Mouse (Mus musculus): ENCODE results near the gene Cradd. TPM values are rescaled to one million over a fixed set of nuclear protein-coding genes. Genes with fewer than 3 reads are reported as not detected.

The Cradd gene
- polyA plus RNA-seq, 1 experiment from 2014 or later = 10.2 TPM

DNA sequence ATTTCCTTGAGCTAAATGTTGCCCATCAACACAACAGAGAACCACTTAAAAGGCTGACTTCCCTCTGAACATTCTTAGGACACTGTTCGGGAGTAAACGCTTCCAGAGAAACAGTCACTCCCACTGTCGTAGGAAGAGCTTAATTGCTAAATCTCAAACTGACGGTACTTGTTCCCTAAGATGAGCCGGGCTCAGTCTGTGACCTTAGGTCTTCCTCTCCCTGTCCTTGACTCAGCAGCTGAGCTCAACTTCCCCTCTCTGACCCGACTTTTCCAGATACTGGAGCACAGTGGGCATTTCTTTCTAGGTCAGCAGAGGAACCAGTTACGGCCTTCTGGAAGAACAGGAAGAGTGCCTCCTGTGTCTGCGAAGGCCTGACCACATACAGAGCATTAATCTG, 87.7 kb downstream of the Cradd start:
- Histone ChIP-seq H3K4me2 (replicated peaks; ENCODE audit: low read depth, low read length) (no peak overlapping the region), H3K27me3 (ENCODE audit: control insufficient read depth, insufficient read depth, low read length) (no peaks in the 10 kb centered on the region), H3K9me3 (ENCODE audit: control insufficient read depth, low read length) (no peaks in the 10 kb centered on the region), H3K36me3 (ENCODE audit: control insufficient read depth, insufficient read depth, low read length) (no peaks in the 10 kb centered on the region), H3K9ac (ENCODE audit: low read depth, low read length) (no peak overlapping the region), H3K4me1 (ENCODE audit: control insufficient read depth, insufficient read depth, low read length) (no peaks in the 10 kb centered on the region; the same call in 1 of the 2 replicates), H3K4me3 (ENCODE audit: low read length) (no peak overlapping the region), H3K27ac (ENCODE audit: low read depth, low read length) (no peak overlapping the region)
- no peak for ATAC-seq (ENCODE audit: low FRiP score, low TSS enrichment)
- WGBS = 36% methylated on average over 8 of the region's 8 CpGs

DNA sequence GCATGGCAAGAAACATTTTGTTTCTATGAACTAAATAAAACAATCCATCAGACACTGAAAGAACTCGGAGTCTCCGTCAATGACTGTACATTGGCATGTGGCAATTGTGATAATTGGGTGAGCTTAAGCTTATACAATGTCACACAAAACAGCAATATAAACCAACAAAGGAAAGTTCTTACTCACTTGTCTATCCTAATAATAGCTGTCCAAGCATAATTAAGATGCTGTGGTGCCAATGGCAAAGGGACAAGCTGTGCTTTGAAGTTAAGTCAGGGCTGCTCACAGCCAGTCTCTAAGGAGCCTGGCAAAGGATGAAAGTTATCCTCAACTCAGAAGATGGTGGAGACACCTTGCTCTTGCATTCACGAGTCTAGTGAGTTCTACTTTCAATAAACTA, 89.3 kb downstream of the Cradd start:
- H3K4me1 ChIP-seq (ENCODE audit: control insufficient read depth, insufficient read depth, low read length) = no peaks in the 10 kb centered on the region; the same call in 1 of the 2 replicates
- no peak overlapping the region for H3K27ac ChIP-seq (ENCODE audit: low read depth, low read length)
- no peak overlapping the region for H3K4me2 ChIP-seq (replicated peaks; ENCODE audit: low read depth, low read length)
- ATAC-seq (ENCODE audit: low FRiP score, low TSS enrichment) = no peak
- WGBS = 76% methylated on average over 3 of the region's 3 CpGs
- no peaks in the 10 kb centered on the region for H3K27me3 ChIP-seq (ENCODE audit: control insufficient read depth, insufficient read depth, low read length)
- H3K9ac ChIP-seq (ENCODE audit: low read depth, low read length) = no peak overlapping the region
- no peak overlapping the region for H3K4me3 ChIP-seq (ENCODE audit: low read length)
- H3K36me3 ChIP-seq (ENCODE audit: control insufficient read depth, insufficient read depth, low read length) = no peaks in the 10 kb centered on the region
- no peaks in the 10 kb centered on the region for H3K9me3 ChIP-seq (ENCODE audit: control insufficient read depth, low read length)

DNA sequence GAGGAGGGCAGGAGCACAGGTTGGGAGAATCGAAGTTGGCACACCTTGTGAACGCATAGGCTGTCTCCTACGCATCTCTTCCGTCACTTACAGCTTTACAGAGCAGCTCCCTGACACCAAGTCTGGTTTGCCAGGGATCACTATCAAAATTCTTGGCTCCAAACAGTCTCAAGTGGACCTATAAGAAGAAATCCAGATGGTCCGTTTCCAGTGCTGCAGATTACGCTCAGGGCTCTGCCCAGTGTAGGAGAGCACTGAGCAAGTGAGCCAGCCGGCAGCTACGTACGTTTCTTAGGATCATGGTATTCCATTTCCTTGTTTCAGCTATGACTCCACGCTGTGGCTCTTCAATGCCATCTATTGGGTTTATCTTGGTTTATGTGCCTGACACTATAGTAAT, 90.9 kb downstream of the Cradd start:
- Histone ChIP-seq H3K27ac (ENCODE audit: low read depth, low read length) (no peak overlapping the region; the same call in 1 of the 2 replicates), H3K4me1 (ENCODE audit: control insufficient read depth, insufficient read depth, low read length) (no peaks in the 10 kb centered on the region; the same call in 1 of the 2 replicates), H3K9ac (ENCODE audit: low read depth, low read length) (no peak overlapping the region), H3K4me3 (ENCODE audit: low read length) (no peak overlapping the region), H3K9me3 (ENCODE audit: control insufficient read depth, low read length) (no peaks in the 10 kb centered on the region), H3K4me2 (replicated peaks; ENCODE audit: low read depth, low read length) (no peak overlapping the region), H3K27me3 (ENCODE audit: control insufficient read depth, insufficient read depth, low read length) (no peaks in the 10 kb centered on the region), H3K36me3 (ENCODE audit: control insufficient read depth, insufficient read depth, low read length) (no peaks in the 10 kb centered on the region)
- no peak for ATAC-seq (ENCODE audit: low FRiP score, low TSS enrichment)
- WGBS = 79% methylated on average over 10 of the region's 10 CpGs

DNA sequence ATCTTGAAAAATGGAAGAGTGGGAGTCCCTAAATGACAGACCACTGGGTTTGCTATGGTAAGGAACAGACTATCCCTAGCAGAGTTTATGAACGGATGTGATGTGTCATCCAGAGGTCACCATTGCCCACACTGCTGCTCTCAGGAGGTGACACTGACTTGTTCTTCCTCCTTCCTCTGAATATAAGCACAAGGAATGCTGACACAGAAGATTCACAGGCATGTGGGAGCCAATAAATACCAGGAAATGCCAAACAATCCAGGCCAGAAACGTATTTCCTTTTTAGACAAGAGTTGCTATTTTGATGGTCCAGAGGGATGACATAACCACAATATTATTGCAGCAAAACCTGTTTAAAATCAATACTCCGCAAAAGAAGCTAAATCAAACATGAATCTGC, 91.4 kb downstream of the Cradd start:
- no peaks in the 10 kb centered on the region for H3K36me3 ChIP-seq (ENCODE audit: control insufficient read depth, insufficient read depth, low read length)
- H3K27ac ChIP-seq (ENCODE audit: low read depth, low read length) = no peak overlapping the region; the same call in 1 of the 2 replicates
- H3K9ac ChIP-seq (ENCODE audit: low read depth, low read length) = no peak overlapping the region
- no peak overlapping the region for H3K4me2 ChIP-seq (replicated peaks; ENCODE audit: low read depth, low read length)
- WGBS = 44% methylated on average over 3 of the region's 3 CpGs
- no peak overlapping the region for H3K4me3 ChIP-seq (ENCODE audit: low read length)
- H3K9me3 ChIP-seq (ENCODE audit: control insufficient read depth, low read length) = no peaks in the 10 kb centered on the region
- no peaks in the 10 kb centered on the region; the same call in 1 of the 2 replicates for H3K4me1 ChIP-seq (ENCODE audit: control insufficient read depth, insufficient read depth, low read length)
- ATAC-seq (ENCODE audit: low FRiP score, low TSS enrichment) = no peak
- no peaks in the 10 kb centered on the region for H3K27me3 ChIP-seq (ENCODE audit: control insufficient read depth, insufficient read depth, low read length)

DNA sequence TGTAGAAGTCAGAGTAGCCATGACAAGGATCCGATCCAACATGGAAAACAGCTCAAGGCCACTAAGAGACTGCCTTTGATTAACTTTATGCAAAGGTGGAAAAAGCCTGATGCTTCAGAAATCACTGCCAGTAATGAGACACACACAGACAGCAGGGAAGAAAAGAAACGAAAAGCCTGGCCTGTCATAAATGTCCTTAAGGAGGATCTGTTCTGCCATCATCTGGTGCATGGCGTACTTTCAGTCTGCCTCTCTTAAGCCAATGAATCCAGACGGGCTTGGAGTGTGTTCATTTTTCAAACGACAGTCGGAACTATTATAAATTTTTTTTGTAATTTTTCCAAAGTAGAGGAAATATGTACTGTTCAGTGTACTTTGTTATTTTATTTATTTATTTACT, 95.7 kb downstream of the Cradd start:
- Histone ChIP-seq H3K4me2 (replicated peaks; ENCODE audit: low read depth, low read length) (no peak overlapping the region), H3K9me3 (ENCODE audit: control insufficient read depth, low read length) (no peaks in the 10 kb centered on the region), H3K4me3 (ENCODE audit: low read length) (no peak overlapping the region), H3K27me3 (ENCODE audit: control insufficient read depth, insufficient read depth, low read length) (no peaks in the 10 kb centered on the region), H3K4me1 (ENCODE audit: control insufficient read depth, insufficient read depth, low read length) (no peaks in the 10 kb centered on the region; the same call in 1 of the 2 replicates), H3K36me3 (ENCODE audit: control insufficient read depth, insufficient read depth, low read length) (no peaks in the 10 kb centered on the region), H3K9ac (ENCODE audit: low read depth, low read length) (no peak overlapping the region), H3K27ac (ENCODE audit: low read depth, low read length) (no peak overlapping the region)
- 74% methylated on average over 6 of the region's 6 CpGs for WGBS
- ATAC-seq (ENCODE audit: low FRiP score, low TSS enrichment) = no peak

DNA sequence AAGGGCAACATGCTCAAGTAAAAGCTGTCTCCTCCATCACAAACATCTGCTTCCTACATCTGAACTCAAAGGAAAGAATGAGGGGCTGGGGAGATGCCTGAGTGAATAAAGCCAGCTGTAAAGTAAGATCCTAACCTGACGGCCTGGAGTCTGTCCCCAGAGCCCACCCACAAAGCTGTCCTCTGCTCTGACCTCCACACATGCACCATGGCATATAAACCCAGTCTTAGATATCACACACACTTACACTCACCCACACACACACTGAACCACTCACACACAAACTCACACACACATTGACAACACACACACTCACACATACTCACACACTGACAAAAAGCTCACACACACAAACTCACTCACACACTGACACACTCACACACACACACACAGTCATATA, 96.3 kb downstream of the Cradd start:
- no peak overlapping the region for H3K4me3 ChIP-seq (ENCODE audit: low read length)
- no peaks in the 10 kb centered on the region for H3K36me3 ChIP-seq (ENCODE audit: control insufficient read depth, insufficient read depth, low read length)
- no peak overlapping the region for H3K9ac ChIP-seq (ENCODE audit: low read depth, low read length)
- WGBS = 24% methylated on average over 1 of the region's 1 CpGs
- no peaks in the 10 kb centered on the region for H3K27me3 ChIP-seq (ENCODE audit: control insufficient read depth, insufficient read depth, low read length)
- H3K27ac ChIP-seq (ENCODE audit: low read depth, low read length) = no peak overlapping the region
- H3K9me3 ChIP-seq (ENCODE audit: control insufficient read depth, low read length) = no peaks in the 10 kb centered on the region
- no peaks in the 10 kb centered on the region; the same call in 1 of the 2 replicates for H3K4me1 ChIP-seq (ENCODE audit: control insufficient read depth, insufficient read depth, low read length)
- no peak for ATAC-seq (ENCODE audit: low FRiP score, low TSS enrichment)
- no peak overlapping the region for H3K4me2 ChIP-seq (replicated peaks; ENCODE audit: low read depth, low read length)

DNA sequence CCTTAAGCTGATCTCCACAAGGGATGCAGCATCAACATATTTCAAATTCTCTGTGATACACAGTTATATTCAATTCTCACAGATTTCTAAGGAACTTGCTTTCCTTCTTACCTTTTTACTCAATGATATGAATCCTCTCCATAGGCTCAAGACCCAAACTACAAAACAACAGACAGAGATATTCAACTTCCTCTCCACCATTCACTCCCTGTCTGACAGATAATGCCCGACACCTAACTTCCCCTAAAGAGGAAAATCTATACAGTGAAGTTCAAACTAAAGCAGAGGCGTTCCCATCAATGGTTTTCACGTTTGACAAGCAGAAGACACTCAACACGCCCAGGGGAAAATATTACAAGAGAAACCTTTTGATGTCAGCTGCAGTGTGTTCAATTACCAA, 97.2 kb downstream of the Cradd start:
- Histone ChIP-seq H3K27me3 (ENCODE audit: control insufficient read depth, insufficient read depth, low read length) (no peaks in the 10 kb centered on the region), H3K4me2 (replicated peaks; ENCODE audit: low read depth, low read length) (no peak overlapping the region), H3K27ac (ENCODE audit: low read depth, low read length) (no peak overlapping the region), H3K4me3 (ENCODE audit: low read length) (no peak overlapping the region), H3K36me3 (ENCODE audit: control insufficient read depth, insufficient read depth, low read length) (no peaks in the 10 kb centered on the region), H3K9ac (ENCODE audit: low read depth, low read length) (no peak overlapping the region), H3K9me3 (ENCODE audit: control insufficient read depth, low read length) (no peaks in the 10 kb centered on the region), H3K4me1 (ENCODE audit: control insufficient read depth, insufficient read depth, low read length) (no peaks in the 10 kb centered on the region)
- 76% methylated on average over 4 of the region's 4 CpGs for WGBS
- ATAC-seq (ENCODE audit: low FRiP score, low TSS enrichment) = no peak

DNA sequence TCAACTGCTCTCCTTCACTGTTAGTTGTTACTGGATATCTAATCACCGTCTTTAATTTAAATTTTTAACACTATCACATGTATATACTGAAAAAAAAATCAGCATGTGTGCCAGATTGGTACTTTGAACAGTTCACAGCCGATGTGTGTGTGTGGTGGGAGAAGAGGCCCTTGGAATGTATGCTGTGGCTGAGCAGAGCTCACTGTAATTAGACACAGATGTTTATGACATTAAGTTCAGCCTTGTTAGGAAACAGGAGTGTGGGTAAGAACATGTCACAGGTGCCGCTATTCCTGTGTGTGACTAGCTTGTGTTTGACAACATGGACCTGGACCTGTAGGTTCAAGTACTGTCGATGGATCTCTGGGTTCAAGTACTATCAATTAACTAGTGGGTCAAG, 98.9 kb downstream of the Cradd start:
- H3K27me3 ChIP-seq (ENCODE audit: control insufficient read depth, insufficient read depth, low read length) = no peaks in the 10 kb centered on the region
- no peak overlapping the region for H3K4me2 ChIP-seq (replicated peaks; ENCODE audit: low read depth, low read length)
- no peak overlapping the region for H3K4me3 ChIP-seq (ENCODE audit: low read length)
- 87% methylated on average over 4 of the region's 4 CpGs for WGBS
- no peaks in the 10 kb centered on the region for H3K36me3 ChIP-seq (ENCODE audit: control insufficient read depth, insufficient read depth, low read length)
- ATAC-seq (ENCODE audit: low FRiP score, low TSS enrichment) = no peak
- no peak overlapping the region for H3K27ac ChIP-seq (ENCODE audit: low read depth, low read length)
- no peaks in the 10 kb centered on the region for H3K4me1 ChIP-seq (ENCODE audit: control insufficient read depth, insufficient read depth, low read length)
- no peaks in the 10 kb centered on the region for H3K9me3 ChIP-seq (ENCODE audit: control insufficient read depth, low read length)
- no peak overlapping the region for H3K9ac ChIP-seq (ENCODE audit: low read depth, low read length)

DNA sequence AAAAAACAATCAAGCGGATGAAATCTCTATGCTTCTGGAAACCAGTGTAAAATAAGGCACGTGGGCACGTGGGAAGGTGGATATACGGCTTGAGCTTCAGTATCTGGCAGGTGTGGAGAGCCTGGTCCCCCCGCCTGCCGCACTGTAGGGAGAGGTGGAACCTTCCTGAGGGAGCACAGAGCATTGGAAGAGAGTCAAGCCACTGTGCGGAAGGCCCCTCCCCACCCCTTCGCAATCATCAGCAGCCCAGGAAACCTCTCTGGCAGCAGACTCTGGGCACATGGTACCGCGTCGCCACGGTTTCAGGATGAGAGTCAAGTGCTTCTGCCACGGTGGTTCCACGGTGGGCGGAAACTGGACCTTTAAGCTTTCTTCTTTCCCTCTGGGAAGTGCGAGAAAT, 100.7 kb downstream of the Cradd start:
- H3K9me3 ChIP-seq (ENCODE audit: control insufficient read depth, low read length) = no peaks in the 10 kb centered on the region
- WGBS = 78% methylated on average over 16 of the region's 16 CpGs
- H3K4me1 ChIP-seq (ENCODE audit: control insufficient read depth, insufficient read depth, low read length) = no peaks in the 10 kb centered on the region
- H3K36me3 ChIP-seq (ENCODE audit: control insufficient read depth, insufficient read depth, low read length) = no peaks in the 10 kb centered on the region
- H3K4me2 ChIP-seq (replicated peaks; ENCODE audit: low read depth, low read length) = no peak overlapping the region
- H3K27ac ChIP-seq (ENCODE audit: low read depth, low read length) = no peak overlapping the region
- no peaks in the 10 kb centered on the region for H3K27me3 ChIP-seq (ENCODE audit: control insufficient read depth, insufficient read depth, low read length)
- no peak overlapping the region for H3K4me3 ChIP-seq (ENCODE audit: low read length)
- no peak for ATAC-seq (ENCODE audit: low FRiP score, low TSS enrichment)
- H3K9ac ChIP-seq (ENCODE audit: low read depth, low read length) = no peak overlapping the region

DNA sequence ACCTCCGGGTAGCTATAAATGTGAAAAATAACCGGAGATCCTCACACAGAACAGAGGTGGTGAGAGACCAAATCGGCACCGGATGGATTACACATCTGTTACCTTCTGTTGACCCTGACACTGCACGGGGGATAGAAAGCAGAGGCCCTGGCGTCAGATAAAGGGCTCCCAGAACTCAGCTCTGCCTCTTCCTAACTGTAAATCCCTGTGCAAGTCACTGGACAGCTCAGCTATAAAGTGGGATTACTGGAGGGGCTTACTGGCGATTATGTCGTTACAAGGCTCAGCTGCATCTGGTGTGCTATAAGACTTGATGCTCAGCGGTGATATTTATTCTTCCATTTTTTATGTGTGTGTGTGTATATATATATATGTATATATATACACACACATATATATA, 102.0 kb downstream of the Cradd start:
- Histone ChIP-seq H3K27ac (ENCODE audit: low read depth, low read length) (no peak overlapping the region), H3K4me3 (ENCODE audit: low read length) (no peak overlapping the region), H3K27me3 (ENCODE audit: control insufficient read depth, insufficient read depth, low read length) (no peaks in the 10 kb centered on the region), H3K4me1 (ENCODE audit: control insufficient read depth, insufficient read depth, low read length) (no peaks in the 10 kb centered on the region), H3K4me2 (replicated peaks; ENCODE audit: low read depth, low read length) (no peak overlapping the region), H3K9me3 (ENCODE audit: control insufficient read depth, low read length) (no peaks in the 10 kb centered on the region), H3K9ac (ENCODE audit: low read depth, low read length) (no peak overlapping the region), H3K36me3 (ENCODE audit: control insufficient read depth, insufficient read depth, low read length) (no peaks in the 10 kb centered on the region)
- 73% methylated on average over 9 of the region's 9 CpGs for WGBS
- ATAC-seq (ENCODE audit: low FRiP score, low TSS enrichment) = no peak
